Mouse (Mus musculus): ENCODE results near the gene Pisd.

- no peak for TF ChIP-seq POLR2A (IDR thresholded peaks at IDR 0.05; ENCODE audit: low read depth, low read length)
- TF ChIP-seq CTCF (conservative IDR thresholded peaks at IDR 0.05 in 1 of 2, IDR thresholded peaks at IDR 0.05 in 1 of 2; ENCODE audit: low read depth in 2 of 2, low read length in 2 of 2), result no peak
- TF ChIP-seq ZC3H11A (IDR thresholded peaks at IDR 0.05; ENCODE audit: low read depth, low read length), result no peak
- no peak for TF ChIP-seq KAT2A (IDR thresholded peaks at IDR 0.05; ENCODE audit: insufficient replicate concordance, low read length)
- TF ChIP-seq BHLHE40 (IDR thresholded peaks at IDR 0.05; ENCODE audit: low read depth, low read length), result no peak
- TF ChIP-seq MAZ (IDR thresholded peaks at IDR 0.05; ENCODE audit: low read depth, low read length), result no peak
- no peak for TF ChIP-seq E2F4 (IDR thresholded peaks at IDR 0.05; ENCODE audit: insufficient replicate concordance, low read depth, low read length)
- no peak for TF ChIP-seq NRF1 (IDR thresholded peaks at IDR 0.05; ENCODE audit: low read depth, low read length)
- TF ChIP-seq SMC3 (IDR thresholded peaks at IDR 0.05; ENCODE audit: low read depth, low read length), result no peak
- no peak for TF ChIP-seq MAX (IDR thresholded peaks at IDR 0.05; ENCODE audit: low read length)
- no peak for TF ChIP-seq RAD21 (IDR thresholded peaks at IDR 0.05; ENCODE audit: low read depth, low read length)
Observed at GRCm38 (mm10) chr5:32827009-32827408, 41.6 kb upstream of the Pisd start, which contains the start of gene Gm20671.
